Comparison of ENCODE assay signal across 27 mouse cellular contexts in genomic region chr6:70982416-70982815, GRCm38 (mm10). TPM values are rescaled to one million over a fixed set of nuclear protein-coding genes. Genes with fewer than 3 reads are reported as not detected.
"Had no signal": no experiment of that assay in that cellular context is flagged by ENCODE, and none has a peak within 500 bp of the region (broad histone marks: within the 10 kb centered on the region; RNA-seq: fewer than 3 reads in every experiment).

No protein-coding gene starts in this region.

- H3K27me3 ChIP-seq: lung, embryonic 15.5 days had no signal

- H3K9ac ChIP-seq: liver, embryonic 14.5 days; liver, postnatal 0 days; lung, embryonic 15.5 days had no signal

- H3K4me1 ChIP-seq: lung, embryonic 15.5 days had no signal

- H3K4me3 ChIP-seq: left cerebral cortex, adult 2 months; lung, embryonic 15.5 days had no signal

- H3K4me2 ChIP-seq: lung, embryonic 15.5 days; midbrain, embryonic 11.5 days had no signal

- ATAC-seq: intestine, postnatal 0 days; liver, postnatal 0 days had no signal

- H3K36me3 ChIP-seq: lung, embryonic 15.5 days had no signal

- H3K9me3 ChIP-seq: lung, embryonic 15.5 days had no signal

- DNase-seq: layer of hippocampus, postnatal 36 days; liver, postnatal 0 days; lung, postnatal 10 days; lung, postnatal 4 days; midbrain, embryonic 14.5 days; thymus, adult 18-20 months; thymus, postnatal 36 days had no signal

- H3K27ac ChIP-seq: left cerebral cortex, adult 2 months; liver, embryonic 14.5 days; lung, embryonic 15.5 days had no signal

RNA-seq across cellular contexts. Expression of gene Foxi3, which starts 26.1 kb away (rescaled TPM):
- total RNA-seq: layer of hippocampus, adult 8-10 months; layer of hippocampus, postnatal 10 days; layer of hippocampus, postnatal 36 days; left cerebral cortex, adult 2 months; left cerebral cortex, postnatal 10 days; left cerebral cortex, postnatal 36 days; liver, adult 2 months; megakaryocyte progenitor cell, adult 5-6 weeks; megakaryocyte-erythroid progenitor cell, adult 5-6 weeks; midbrain, postnatal 0 days had no signal
- polyA plus RNA-seq: intestine, embryonic 14.5 days; intestine, postnatal 0 days; liver, adult 2 months; liver, embryonic 14.5 days; liver, postnatal 0 days; lung, embryonic 15.5 days; midbrain, embryonic 11.5 days; midbrain, embryonic 14.5 days; midbrain, postnatal 0 days; neural tube, embryonic 11.5 days; neural tube, embryonic 14.5 days; small intestine, adult 2 months; spleen, adult 2 months; stomach, embryonic 16.5 days; urinary bladder, adult 2 months had no signal
